Mouse (Mus musculus): ENCODE data around the gene Gart.

Gene Gart

DNA sequence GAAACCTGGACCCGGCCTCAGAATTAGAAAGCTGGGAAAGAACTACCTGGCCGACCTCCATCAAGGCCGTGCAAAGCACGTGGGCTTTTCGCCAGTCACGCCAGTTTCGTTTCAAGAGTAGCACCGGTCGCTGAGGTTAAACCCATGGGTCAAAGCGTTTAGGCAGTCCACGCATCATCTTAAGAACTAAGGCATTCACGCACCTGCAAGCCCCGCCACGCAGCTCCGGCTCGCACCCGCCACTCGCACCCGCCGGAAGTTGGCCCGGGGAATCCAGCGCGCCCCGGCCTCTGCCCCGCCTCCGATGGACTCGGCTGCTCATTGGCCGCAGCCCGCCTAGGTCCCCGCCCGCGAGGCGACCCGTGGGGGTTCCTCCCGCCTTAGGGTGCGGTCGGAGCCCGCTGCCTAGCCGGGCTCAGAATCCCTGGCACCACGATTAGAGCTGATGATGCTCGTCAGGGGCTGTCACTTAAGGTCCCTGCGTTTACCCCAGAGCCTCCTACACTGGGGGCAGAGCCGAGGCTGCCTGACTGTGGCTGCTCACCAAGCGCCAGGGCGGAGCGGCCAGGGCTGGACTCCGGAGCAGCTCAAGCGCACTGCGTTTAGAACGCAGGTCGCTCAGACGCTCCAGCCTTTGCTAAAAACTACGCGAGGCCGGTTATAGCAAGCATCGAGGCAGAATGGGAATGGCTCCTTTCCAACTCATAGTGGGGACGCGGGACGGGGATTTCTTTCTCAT lies at the start of gene Gart:
TSS of gene Gart (minus strand) at position 272 of the 739 bp plus-strand sequence.
- DNase-seq = peak; percentile 96

DNA sequence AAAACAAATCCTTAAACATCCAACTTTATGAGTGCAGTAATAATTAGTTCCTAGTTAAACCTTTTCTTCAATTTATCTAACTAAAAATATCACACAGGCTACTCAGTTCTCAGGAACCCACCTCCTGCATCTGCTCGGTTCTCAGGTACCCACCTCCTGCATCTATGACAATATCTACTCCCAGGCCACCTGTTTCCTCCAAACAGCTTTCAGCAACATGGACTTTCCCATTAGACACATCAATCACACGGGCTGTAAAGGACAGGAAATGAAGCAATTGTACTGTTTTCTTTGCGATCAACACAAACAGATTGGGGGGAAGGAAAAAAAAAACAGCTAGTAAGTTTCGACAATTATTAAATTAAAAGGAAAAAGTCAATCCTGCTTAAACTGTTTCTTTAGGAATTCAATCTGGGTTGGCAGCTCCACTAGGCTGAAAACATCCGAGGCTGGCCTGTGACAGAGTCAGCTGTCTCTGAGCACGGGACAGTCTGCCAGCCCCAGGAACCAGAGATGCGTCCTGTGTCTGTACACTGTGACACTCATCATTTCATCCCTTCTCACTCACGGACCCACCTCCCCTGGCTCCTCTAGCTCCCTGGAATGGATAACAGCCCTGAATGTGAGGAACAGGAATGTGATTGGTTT lies 48.5 kb upstream of the Gart start:
- no peak for DNase-seq

DNA sequence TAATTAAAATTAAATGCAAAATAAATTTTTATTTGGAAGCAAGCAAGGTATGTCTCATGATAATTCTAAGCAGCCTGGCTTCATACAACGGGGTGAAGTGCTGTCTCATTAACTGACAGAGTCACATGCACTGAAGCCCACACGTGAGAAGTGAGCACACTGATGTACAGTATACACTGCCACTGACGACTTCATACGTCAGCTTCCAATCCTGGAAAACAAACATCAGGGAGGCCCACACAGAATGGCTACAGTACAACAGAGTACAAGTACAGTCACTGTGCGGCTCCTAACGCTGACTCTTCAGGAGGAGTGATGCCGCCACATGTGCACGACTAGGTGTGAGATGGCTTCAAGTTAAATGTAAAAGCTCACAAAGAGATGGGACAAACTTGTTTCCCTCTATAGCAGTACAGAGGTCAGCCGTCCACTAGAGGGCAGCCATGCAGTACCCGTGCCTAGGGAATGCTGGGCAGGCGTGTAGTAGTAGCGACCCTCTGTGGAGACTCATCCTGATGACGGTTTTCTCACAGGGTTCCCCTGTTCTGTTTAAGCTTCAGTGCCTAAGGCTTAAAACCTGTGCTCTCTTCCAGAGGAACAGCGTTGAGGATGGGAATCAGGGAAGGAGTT lies 47.8 kb upstream of the Gart start:
- DNase-seq = peak; percentile 86 to 92

DNA sequence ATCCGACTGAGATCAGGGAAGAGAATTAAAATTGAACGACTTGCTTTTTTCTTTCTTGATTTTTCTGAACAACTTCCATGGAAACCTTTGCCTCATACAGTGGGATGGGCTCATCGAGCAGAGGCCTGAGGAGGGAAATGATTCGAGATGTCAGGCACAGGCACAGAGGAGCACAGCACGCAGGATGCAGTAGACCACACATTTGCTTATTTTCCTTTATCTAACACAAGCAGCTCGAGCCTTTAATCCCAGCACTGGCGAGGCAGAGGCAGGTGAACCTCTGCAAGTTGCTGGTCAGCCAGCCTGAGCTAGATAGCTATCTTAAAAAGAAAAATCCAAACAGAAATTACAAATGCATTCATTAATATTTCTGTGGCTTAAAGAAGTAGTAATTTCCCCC lies 43.0 kb upstream of the Gart start:
- no peak for DNase-seq

DNA sequence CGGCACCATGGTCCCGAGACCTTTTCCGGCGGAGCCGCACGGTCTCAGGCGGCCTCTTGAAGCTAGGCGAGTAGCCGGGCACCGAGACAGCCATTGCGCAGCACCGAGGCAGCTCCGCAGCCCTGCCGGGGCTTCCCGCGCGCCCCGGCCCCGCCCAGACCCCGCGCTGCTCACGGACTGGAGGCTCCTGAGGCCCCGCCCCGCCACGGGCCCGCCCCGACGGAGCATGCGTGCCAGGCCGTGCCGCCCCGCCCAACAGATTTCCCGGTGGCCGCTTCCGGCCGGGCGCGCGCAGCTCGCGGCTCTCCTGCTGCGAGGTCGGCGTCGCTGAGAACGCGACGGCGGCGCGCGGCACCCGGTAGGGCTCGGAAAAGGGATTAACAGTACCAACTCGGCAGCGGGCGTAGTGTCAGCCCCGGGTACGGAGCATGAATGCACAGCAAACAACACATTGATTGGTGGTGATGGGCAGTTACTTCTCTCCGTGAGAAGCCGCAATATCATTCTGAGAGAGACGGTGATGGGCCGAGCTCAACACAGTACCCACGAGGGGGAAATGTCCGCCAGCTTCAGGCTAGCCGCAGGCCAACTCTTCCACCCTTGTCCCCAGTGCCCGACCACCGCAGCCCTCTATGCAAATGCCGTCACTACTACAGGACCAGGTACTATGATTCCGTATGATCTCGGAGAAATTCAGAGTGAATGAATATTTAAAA lies 42.0 kb upstream of the Gart start, which contains the start of gene Donson:
TSS of gene Donson (minus strand) at position 152 of the 716 bp plus-strand sequence.
- DNase-seq = peak; percentile 98

DNA sequence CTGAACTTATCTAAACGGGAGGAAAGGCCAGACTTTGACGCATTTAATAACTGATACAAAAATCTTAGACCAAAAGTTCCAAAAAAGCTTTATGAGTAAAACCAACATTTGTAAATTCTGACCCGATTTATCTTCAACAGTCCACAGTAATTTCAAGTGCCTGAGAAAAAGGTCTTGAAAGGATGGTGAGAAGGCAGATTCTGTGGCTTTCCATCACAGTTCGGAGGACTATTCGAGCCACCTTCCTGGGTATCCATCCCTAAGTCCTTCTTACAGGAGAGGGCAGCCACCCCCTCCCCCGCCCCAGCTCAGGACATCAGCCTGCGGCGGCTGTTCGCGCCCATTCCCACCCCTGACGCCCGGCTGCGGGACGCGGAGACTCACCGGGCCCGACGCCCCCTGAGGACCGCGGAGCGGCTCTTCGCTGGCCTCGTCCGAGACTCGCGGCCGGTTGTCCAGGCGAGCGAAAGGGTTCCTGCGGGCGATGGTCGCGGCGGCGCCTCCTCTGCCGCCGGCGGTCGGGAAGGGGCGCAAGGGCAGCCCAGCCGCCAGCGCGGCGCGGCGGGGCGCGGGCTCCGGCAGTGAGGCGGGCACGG lies 41.4 kb upstream of the Gart start:
- DNase-seq = no peak

DNA sequence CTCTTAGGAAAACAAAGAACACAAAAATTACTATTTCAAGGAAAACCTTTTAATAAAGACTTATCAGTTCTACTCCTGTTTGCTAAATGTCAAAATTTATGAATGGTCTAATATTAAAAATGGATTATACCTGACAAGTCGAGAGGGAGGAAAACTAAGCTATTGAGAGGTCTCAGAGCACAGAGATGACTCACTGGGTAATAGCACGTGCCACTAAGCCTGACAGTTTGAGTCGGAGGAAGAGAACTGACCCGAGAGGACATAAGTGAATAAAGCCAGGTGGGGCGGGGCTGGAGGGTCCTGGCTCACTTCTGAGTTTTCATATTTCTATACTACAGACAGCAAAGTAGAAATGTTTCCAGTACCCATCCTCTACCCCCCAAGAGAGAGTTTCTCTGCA lies 39.6 kb upstream of the Gart start:
- DNase-seq = no peak

DNA sequence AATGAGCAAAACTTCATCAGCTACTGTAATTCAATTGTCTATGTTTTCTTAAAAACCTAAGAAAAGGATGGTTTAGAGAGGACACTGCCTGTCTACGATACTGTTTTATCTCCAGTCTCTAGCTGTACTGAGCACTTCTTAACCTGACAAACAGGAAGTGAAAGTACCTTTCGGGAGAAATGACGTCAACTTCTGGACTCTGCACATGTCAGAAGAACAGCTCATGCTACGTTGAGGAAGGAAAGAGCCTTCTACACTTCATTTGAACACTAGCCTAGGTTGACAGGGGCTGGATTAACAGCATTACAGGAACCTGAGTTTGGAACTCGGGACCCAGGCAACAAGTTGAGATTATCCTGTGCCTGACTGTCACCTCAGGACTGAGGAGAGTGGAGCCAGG lies 38.8 kb upstream of the Gart start:
- DNase-seq = no peak

DNA sequence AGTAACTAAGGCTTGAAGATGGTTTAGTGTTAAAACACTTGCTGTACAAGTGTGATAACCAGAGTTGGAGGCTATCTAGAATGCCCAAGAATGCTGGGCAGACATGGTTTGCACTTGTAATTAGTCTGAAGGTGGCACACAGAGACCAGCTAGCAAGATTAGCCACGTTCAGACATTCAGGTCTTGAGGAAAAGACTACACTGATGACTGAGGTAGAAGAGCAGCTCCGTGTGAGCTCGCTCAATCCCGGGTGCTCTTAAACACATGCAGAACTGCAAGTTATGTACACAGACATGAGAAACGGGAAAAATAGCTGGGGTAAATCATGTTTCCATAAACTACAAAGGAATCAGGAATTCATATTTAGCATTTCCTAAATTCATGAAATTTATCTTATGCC lies 33.9 kb upstream of the Gart start:
- DNase-seq = no peak

DNA sequence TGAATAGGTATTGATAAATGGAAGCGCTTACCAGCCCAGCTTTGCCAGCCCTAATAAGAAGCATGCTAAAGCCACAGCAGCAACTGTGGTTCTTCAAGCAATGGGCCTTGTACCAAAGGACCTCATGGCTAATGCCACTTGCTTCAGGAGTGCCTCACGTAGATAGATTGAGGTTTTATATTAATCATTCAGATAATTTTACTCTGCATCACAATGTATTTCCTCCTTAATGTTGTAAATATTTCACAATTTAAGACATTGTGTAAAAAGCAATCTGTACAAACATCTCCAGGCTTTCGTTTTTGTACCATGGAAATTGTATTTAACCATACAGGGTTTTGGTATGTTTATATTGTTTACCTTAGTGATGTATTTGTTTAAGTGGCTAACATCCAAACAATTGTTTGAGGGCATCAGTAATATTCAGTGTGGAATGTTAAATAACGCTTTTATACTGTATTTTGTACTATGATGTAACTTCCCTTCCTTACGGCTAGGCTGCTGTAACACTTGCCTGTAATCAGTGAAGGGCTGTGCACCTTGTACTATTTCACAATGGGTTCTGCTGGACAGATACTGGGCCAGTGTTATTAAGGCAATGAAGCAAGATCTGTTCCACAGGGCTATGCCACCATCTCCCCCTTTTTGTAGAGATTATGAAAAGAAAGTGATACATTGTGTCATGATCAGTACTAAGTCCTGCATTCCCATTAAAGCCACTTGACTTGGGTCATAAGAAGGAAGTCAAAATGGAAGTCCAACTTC lies 31.6 kb upstream of the Gart start:
- DNase-seq = no peak

DNA sequence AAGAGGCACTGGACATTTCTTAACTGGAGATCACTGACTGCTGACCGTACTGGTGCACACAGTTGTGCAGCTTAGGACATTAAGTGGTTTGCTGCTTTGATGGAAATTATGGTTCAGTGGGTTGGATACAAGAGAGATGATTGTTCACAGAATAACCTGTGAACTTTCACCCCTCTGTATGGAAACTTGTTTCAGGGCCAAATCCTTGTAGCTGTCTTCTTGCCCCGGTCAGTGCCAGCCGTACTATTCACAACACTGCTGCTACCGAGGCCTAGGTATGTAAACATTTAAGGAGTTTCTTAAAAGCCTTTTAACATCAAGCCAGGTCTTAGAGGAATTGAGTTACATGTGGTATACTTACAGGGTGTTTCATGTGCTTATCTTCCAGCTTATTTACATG lies 27.7 kb upstream of the Gart start:
- DNase-seq = no peak

DNA sequence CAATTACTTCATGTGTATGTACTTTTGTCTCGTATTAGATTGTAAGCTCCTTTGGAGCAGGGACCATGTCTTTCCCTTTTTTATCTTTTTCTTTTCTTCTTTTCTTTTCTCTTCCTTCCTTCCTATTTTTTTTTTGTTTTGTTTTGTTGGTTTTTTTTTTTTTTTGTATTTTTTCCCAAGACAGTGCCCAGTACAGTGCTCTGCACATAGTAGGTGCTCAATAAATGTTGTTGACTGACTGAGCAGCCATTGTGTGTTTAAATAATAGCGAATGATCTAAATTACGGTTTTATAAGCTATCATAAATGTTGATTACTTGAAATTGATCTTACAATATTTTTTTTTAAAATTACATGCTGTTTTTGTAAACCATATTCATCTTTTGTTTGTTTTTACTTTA lies 17.0 kb upstream of the Gart start:
- no peak for DNase-seq

DNA sequence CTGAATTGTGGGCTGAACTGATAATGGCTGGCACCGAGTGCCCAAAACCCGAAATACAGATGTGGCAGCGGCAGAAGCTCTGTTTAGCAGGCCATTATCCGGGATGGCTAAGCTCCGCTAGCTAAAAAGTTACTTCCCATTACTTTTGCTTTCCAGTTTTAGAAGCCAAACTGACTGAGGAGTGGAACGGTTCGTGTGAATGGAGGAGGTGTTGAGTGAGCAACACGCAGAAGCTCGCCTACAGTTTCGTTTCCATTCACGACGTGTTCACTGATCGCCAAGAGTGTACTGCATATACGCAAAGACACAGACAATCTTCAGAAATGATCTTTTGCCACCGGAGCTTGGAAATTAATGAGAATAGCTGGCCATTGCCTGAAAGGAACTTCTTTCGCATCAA lies 15.6 kb upstream of the Gart start:
- no peak for DNase-seq

DNA sequence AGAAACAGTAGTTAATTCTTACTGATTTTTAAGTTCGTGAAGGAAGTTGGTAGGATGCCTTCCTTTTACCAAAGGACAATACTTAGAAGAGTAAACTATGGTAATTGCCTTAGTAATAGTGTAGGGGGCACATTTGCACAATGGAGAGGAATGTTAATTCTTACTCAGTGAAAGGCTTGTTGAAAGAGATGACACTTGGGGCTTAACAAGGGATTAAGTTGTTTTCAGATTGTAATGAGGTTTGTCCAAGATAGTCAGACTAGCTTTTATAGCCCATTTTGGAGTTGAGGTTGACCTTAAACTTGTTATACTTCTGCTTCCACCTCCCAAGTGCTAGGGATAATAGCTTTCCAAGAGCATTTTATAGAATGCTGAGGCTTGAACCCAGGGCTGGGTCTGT lies 14.6 kb upstream of the Gart start:
- no peak for DNase-seq

DNA sequence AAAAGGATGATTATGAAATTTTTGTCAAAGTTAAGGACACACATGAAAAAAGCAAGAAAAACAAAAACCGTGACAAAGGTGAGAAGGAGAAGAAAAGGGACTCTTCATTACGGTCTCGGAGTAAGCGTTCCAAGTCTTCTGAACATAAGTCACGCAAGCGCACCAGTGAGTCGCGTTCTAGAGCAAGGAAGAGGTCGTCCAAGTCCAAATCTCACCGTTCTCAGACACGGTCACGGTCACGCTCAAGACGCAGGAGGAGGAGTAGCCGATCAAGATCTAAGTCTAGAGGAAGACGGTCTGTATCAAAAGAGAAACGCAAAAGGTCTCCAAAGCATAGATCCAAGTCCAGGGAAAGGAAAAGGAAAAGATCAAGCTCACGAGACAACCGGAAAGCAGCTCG lies 13.0 kb upstream of the Gart start:
- no peak for DNase-seq

DNA sequence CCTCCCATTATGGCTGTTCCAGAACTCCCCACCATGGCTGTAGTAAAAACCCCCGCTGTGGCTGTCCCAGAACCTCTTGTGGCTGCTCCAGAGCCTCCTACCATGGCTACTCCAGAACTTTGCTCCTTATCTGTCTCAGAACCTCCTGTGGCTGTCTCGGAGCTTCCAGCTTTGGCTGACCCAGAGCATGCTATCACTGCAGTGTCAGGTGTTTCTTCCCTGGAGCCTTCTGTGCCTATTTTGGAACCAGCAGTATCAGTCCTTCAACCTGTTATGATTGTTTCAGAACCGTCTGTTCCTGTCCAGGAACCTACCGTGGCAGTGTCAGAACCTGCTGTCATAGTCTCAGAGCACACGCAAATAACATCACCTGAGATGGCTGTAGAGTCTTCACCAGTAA lies 11.7 kb upstream of the Gart start:
- no peak for DNase-seq

DNA sequence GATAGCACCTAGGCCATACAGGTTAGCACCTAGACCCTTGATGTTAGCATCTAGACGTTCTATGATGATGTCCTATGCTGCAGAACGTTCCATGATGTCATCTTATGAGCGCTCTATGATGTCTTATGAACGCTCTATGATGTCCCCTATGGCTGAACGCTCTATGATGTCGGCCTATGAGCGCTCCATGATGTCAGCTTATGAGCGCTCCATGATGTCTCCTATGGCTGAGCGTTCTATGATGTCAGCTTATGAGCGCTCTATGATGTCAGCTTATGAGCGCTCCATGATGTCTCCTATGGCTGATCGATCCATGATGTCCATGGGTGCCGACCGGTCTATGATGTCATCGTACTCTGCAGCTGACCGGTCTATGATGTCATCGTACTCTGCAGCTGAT lies 10.5 kb upstream of the Gart start:
- DNase-seq = no peak

DNA sequence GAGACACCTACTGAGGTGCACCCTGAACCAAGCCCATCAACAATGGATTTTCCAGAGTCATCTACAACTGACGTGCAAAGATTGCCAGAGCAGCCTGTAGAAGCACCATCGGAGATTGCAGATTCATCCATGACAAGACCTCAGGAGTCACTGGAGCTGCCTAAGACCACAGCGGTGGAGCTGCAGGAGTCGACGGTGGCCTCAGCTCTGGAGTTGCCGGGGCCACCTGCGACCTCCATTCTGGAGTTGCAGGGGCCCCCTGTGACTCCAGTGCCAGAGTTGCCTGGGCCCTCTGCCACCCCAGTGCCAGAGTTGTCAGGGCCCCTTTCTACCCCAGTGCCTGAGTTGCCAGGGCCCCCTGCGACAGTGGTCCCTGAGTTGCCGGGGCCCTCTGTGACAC lies 8.5 kb upstream of the Gart start:
- no peak for DNase-seq

DNA sequence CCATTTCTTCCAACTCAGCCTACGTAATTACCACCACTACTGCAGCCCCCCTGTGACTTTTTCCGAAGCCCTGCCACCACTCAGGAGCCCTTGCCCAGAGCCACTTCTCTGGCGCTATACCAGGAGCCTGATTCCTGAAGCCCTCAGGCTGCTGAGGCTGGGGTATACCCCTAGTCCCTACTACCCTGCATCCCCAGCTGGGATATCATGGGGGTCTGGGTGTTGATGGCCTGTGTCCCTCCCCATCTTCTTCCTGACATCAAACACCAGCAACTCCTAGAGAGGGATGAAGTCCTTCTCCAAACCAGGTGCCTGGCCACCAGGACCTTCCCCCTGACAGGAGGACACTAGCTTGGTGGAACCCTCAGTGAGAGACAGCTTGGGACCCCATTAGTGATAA lies 5.4 kb upstream of the Gart start:
- no peak for DNase-seq

DNA sequence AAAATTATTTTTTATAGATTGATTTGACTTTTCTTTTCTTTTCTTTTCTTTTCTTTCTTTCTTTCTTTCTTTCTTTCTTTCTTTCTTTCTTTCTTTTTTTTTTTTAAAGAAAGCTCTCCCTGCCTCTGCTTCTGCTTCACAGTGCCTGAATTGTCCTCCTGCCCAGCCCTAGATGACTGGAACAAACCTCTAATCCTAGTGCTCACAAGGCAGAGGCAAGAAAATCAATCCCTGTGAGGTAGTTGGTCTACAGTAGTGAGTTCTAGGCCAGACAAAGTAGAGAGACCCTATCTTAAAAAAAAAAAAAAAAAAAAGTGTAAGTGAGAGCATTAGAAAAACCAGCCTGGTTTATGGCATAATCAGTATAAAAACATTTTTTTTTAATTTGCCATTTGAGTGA lies 3.0 kb upstream of the Gart start:
- DNase-seq = no peak

DNA sequence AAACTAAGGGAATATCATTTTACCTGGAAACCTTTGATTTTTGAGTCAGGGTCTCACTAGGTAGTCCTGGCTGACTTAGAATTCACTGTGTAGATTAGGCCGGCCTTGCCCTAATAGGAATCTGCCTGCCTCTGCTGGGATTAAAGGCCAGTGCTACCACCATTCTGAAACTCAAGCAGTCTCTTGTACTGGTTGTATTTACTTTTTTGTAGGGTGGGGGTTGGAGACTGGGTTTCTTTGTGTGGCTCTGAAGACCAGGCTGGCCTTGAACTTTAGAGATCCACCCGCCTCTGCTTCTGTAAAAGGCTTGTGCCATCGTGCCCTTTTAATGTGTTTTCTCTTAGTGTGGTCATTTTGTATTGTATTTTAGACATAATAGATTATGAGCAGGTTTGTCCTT lies 2.5 kb upstream of the Gart start:
- no peak for DNase-seq

DNA sequence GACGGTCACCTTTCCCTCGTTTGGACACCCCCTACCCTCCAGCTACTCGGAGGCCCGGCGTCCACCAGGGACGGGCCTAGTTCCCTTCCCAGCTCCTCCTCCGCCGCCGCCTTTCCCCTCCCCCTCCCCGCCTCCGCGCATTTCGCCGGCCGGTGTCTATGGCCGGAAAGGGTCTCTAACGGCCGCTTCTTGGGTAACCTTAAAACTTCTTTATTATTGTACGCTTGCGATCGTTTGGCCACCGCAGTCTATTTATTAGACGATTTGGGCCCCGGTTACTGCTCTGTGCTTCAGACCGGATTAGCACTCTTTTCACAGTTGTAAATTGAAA lies 1.4 kb upstream of the Gart start:
- DNase-seq = peak; percentile 85 to 88
